Mouse (Mus musculus) erythroblast, adult 5-6 weeks (primary cell): ENCODE measurements at regions not wholly inside any gene's neighbourhood (a gene's known extent, or its start where the extent isn't known, plus 50 kb on each side); places are given as distances from the start of the nearest gene placed in this dataset.

Experiments used
- ATAC-seq: replicated peaks from 2 replicates; pipeline ENCODE4 v1.8.0; 2016; ENCODE audit warnings: moderate number of reproducible peaks, mild to moderate bottlenecking, moderate TSS enrichment, inconsistent platforms; ENCODE audit not compliant: poor library complexity, low FRiP score, severe bottlenecking

DNA sequence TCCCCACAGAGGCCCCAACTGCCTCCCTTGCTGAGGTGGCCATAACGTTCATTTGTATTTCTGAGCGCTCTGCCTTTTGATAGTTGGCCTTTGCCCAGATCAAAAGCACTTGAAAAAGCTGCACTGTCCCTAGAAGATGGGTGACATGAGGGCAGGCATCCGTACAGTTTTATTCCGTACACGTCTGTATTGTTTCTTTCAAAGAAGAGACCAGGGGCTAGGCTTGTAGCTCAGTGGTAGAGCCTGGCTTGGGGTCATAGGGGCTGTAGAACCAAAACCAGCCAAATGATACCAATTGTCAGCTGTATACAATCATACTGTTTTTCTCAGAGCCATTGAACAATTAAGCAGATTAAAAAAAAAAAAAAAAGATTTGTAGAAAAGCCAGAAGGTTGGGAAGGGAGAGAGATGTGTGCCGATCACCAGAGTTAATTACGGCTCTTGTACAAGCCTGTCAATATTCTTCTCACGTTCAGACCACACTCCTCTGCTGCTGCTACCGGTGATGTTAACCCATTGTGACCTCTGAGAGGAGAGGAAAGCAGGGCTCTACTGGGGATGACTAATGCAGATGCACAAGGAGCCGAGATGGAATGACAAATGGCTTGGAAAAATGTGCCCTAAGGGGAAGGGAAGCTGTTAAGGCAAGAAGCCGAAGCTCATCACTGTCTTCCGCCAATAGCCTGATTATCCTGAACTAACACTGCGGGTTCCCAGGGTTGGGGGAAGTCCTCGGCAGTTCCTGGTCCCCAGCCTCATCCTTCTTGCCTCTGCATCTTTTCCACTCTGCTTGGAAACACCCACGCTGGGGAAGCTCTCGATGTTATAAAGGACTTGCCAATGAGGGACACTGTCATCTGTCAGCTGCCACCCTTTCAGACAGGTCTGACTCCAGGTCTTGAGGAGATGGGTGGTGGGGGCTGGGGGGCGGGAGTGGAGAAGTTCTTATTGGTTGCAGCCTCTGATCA lies 77.8 kb upstream of the Map1b start:
- no peak for ATAC-seq

DNA sequence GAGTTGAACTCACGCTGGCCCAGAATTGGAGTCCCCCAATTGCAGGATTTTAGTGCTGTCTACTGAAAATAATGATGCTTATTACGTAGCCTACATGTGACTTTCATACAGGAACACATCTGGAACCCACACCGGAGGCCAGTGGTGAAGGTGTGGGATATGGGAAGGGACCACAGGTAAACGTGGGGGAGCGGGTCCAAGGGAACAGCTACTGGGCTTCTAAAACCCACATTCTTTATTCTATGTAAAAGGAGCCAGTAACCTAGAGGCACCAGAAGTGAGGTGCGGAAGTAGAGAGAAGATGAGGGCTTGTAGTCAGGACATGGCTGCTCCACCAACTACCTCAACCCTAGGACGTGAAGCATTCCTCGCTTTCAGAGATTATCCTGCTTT lies 76.9 kb upstream of the Map1b start:
- no peak for ATAC-seq

DNA sequence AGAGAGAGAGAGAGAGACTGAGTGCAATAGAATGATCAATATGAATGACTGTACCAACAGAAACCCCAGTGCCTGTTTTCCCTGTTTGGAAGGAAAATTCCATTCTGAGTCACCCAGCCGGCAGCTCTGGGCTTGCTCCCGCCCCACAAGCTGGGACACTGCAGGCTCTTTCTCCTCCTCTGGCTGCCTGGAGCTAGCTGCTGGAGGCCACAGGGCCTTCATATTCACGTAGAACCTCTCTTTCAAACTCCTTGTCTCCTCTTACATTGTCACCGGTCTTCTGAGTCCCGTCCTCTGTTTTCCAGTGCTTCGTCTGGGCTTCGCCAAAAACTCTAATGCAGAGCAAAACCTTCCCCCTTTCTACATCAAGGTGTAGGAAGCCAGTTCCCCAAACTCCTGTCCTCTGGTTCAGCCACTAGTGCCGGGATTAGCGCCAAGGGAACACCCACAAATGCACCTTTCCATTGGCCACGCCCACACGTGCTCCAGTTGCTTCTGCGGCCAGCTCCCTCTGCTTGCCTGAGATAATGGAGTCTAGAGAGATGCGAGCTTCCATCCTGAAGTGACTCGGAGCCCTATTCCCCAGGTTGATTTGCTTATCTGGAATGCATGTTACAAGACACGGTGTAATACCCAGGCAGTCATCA lies 76.4 kb upstream of the Map1b start:
- no peak for ATAC-seq

DNA sequence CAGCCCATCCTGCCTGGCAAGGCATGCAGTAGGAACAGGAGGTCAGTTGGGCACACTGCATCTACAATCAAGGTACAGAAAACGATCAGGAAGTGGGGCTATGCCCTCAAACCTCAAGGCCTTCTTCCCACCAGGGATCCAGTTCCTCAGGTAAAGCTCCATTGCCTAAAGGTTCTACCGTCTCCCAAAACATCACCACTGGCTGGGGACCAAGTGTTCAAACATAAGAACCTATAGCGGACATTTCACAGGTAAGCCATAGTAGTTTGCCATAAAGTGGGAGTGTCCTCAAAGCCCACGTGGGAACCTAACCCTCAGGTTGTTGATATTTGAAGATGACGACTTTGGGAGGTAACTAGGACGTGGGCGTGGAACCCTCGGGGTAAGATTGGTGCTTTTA lies 72.3 kb upstream of the Map1b start:
- ATAC-seq = no peak

DNA sequence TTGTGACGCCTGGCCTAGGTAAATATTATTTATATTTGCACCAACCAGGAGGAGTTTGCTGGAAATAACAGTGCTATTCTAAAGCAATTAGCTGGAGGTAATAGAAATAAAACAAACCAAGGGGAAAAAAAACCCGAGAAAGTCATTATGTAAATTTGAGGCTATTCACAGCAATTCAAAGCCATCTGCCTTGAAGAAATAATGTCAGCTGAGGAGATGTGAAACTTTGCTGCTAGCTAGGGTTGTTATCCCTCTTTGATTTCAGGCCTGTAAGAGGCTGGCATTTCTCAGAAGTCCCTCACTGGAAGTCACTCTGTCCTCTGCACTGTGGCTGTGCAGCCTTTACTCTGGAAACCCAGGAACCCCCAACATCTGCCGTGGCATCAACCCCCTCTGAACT lies 67.5 kb upstream of the Map1b start:
- ATAC-seq = no peak

DNA sequence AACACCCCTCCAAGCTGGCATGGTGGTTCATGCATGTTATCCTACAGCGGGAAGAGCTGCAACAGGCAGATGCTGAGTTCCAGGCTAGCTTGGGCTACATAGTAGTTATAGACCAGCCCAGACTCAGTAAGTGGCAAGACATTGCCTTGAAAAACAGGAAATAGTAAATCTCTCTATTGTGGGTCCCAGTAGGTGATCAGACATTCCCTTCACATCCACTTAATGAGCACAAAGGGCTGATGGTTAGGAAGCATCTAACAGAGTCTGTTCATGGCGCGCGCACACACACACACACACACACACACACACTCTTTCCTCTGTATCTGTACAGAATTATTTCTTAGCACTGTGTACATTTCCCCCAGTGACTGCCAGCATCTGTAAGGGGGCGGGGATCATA lies 64.0 kb upstream of the Map1b start:
- no peak for ATAC-seq

DNA sequence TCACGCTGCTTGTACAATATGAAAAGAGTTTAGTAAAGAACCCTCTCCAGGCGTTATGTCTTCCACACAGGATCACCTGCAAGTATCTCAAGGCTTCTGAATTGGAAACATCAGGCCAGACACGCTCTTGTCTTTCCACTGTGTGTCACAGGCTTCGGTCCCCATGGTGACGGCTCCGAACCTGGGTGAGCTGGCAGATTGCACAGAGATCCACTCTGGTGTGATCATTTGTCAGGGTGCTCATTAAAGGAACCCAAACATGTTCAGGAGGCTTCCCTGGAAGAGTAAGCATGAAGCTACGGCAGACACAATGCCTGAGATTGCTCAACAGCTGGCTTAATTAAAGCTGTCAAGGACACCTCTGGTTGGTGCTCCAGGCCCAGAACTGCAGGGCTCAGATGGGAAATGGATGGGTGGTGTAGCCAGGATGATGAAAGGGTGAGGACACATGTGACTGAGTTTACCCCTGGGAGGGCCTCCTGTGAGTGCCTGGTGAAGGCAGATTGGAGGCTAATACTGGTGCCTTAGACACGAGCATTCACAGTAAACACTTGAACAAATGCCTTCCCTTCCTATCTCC lies 63.3 kb upstream of the Map1b start:
- ATAC-seq = no peak

DNA sequence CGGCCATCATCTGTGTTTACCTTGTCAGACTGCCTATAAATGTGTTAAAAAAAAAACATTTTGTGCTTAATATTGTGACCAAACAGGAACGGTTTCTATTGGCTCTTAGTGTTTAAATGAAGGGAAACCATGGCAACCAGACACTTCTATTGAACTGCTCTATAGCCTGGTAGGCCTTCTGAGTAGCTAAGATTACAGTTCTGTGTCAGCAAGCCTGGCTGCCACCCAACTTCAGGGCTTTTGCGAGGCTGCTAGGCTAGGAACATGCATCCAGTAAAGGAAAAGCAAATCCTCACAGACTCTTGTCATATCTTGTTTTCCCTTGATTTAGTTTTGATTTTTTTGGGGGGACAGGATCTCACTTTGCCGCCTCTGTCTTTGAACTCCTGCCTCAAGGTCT lies 61.3 kb upstream of the Map1b start:
- ATAC-seq = no peak

DNA sequence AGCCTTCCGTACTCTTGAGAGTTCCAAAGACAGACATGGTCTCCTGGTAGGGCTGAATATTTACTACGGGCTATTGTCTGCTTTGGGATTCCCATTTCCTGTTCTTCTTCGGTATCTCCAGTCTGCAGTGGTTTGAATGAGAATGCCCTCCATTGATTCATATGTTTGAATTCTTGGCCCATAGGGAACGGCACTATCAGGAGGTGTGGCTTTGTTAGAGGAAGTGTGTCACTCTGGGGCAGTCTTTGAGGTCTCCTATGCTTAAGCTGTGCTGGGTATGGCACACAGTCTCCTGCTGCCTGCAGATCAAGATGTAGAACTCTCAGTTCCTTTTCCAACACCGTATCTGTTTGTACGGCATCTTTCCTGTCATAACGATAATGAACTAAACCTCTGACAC lies 56.7 kb upstream of the Map1b start:
- no peak for ATAC-seq

DNA sequence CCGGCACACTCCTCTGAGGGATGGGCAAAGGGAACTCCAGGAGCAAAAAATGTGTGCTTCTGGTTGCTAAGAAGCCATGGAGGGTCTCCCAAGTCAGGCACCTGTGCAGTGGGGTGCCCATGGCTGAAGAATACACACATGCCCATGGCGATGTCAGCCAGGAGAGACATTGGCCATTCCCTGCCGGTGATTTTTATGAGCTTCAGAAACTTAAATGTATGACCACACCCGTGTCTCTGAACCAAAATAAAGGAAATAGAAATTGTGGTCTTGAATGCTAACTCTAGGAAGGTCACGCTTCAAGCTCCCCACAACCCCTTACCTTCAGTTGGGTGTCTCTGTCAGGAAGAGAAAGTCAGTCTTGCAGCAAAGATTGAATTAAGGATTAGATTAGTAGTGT lies 56.0 kb upstream of the Map1b start:
- no peak for ATAC-seq
